Mouse (Mus musculus) thymus, postnatal 14 days (tissue): Measurements from ENCODE around the gene Gtf2h1.

Source experiments
- DNase-seq: peaks from one replicate; pipeline ENCODE4 v3.0.0; 2021

Gene Gtf2h1

DNA sequence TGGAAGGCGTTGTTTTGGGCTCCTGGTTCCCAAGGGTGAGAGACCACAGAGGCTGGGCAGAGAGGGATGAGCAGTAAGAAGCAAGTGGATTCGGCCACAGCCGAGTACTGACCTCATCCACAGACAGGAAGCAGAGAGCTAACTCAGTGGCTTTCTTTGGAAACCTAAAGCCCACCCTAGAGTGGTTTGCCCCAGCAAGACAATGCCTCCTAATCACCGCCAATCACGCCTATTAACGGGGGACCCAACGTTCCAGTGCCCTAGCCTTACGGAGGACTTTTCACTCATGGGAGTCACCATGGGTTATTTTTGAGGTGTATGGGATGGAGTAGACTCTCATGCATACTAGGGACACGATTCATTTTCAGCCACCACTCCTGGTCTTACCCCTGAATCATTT is 57.5 kb downstream of the Gtf2h1 start:
- no peak for DNase-seq

DNA sequence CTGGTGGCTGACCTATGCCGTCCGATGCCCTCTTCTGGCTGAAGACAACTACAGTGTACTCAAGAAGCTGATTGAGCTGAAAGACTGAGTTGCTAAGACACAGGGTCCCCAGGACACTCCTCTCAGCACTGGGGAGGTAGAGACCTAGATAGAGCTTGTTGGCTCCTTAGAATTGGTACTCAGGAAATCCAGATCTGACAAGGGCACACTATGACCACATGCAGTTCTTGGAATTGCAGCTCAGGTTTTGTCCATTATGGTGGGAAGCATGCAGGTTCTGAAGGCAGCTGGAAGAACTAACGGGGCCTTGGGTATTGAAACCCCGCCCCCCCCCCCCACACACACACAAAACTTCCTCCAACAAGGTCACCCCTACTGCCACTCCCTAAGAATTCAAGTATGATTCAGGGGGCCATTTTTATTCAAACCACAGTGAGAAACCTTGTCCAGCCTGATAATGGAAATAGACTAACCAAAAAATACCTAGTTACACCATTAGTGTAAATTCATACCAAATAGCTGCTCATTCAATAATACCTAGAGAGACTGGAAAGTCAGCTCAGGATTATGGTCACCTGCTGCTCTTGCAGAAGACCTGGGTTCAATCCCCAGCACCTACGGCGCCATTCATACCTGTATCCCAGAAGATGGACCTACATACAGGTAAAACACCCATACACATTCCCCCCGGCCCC is 60.1 kb downstream of the Gtf2h1 start:
- no peak for DNase-seq

DNA sequence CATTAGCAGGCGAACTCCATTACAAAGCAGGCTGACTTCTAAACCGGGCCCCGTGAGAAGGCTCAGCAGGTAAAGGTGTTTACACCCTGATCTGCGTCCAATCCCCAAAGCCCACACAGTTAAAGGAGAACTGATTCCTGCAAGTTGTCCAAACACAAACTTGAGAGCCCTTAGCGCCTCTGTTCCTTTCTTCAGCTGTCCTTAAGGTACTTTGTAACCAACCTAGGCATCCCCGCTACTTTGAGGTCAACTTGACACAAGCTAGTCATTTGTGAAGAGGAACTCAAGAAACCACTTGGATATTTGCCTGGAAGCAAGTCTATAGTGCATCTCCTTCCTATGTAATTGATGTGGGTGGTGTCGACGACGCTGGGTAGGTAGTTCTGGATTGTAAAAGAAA is 61.5 kb downstream of the Gtf2h1 start:
- DNase-seq = no peak

DNA sequence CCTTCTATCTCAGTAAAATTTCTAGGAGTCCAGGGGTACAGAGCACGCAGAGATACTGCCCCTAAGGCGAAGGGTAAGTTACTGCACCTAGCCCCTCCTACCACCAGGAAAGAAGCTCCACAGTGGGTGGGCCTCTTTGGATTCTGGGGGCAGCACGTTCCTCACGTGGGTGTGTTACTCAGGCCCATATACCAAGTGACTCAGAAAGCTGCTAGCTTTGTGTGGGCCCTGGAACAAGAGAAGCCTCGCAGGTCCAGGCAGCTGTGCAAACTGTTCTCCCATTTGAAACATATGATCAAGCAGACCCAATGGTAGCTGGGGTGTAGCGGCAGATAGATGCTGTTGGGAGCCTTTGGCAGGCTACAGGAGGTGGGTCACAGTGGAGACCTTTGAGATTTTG is 63.1 kb downstream of the Gtf2h1 start:
- DNase-seq = no peak

DNA sequence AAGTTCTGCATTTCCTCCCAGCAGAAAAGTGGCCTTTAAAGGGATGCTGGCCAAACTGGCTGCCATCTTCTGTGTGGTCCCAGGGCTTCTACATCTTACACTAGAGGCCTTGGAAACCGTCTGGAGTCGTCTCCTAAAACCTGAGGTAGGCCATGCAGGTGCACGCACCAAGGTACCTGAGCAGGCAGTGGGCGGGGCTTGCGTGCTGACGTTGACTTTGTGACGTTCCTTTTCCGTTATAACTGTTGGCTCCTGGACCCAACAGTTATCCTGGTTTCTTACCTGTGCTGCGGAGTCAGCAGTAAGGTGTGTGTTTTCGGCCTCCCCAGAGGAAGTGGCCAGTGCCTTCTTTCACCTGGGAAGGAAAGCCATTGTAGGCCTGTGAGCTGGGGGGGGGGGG is 65.1 kb downstream of the Gtf2h1 start, which contains the start of gene Ldhc:
Gene Ldhc (plus strand): TSS at position 208 of the 400 bp plus-strand sequence.
- no peak for DNase-seq

GRCm38 (mm10) chr7:46871988-46872387 is 76.1 kb downstream of the Gtf2h1 start:
- no peak for DNase-seq
